ENCODE assay signal across 24 mouse cellular contexts in the genomic region with DNA sequence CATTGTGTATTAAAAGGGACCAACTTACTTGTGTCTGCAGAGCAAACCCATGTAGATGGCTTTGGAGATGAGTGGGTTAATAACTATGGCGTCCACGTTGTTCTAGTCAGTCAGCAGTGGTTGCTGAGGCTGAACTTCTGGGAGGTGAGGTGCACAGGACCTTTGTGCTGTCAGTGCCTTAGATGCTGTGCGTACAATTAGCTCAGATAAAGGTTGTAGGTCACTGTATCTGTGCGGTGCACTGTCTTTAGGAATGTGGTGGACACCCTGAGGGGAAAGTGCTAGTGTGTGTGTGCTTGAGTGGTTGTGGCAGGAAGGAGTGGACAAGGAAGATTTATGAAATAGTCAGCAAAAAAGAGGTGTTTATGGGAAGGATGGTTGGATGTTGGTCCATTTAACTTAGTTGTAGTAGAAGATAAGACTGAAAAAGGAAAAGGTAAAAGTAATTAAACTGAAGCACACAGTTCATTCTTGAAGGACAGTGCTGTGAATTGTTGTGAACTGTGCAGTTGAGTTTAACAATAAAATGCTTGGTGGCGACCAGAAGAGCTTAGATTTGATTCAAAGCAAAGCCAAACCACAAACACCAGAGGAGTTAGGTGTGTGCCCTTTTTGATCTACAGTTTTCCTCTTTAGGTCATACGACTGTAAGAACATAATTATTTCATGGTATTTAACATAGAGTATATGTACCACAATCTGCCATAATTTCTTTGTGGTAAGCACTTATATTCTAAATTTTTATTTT. TPM values are rescaled to one million over a fixed set of nuclear protein-coding genes. Genes with fewer than 3 reads are reported as not detected.
DNase-seq lines count a peak whose midpoint lies in the region; ATAC-seq and TF ChIP-seq lines count a peak whose summit lies in the region.
"Had no signal": no experiment of that assay in that cellular context is flagged by ENCODE, and none has a peak within 500 bp of the region (broad histone marks: within the 10 kb centered on the region; RNA-seq: fewer than 3 reads in every experiment).

No protein-coding gene starts in this region.

- peaks cover 82% of the 10 kb centered on the region for H3K4me1 ChIP-seq in heart, embryonic 15.5 days (replicated peaks)
- H3K4me1 ChIP-seq in liver, embryonic 16.5 days (ENCODE audit: control insufficient read depth, low read depth, low read length), result peaks cover 49% of the 10 kb centered on the region
- peaks cover 50% of the 10 kb centered on the region for H3K4me1 ChIP-seq in liver, postnatal 0 days (ENCODE audit: insufficient read depth)

- WGBS in heart, embryonic 15.5 days, result 24% methylated on average over 6 of the region's 6 CpGs
- WGBS in liver, embryonic 16.5 days (ENCODE audit: insufficient replicate concordance), result 23% methylated on average over 6 of the region's 6 CpGs
- WGBS in liver, postnatal 0 days (ENCODE audit: insufficient replicate concordance), result 37% methylated on average over 6 of the region's 6 CpGs

- no peak overlapping the region for H3K4me3 ChIP-seq in heart, embryonic 15.5 days
- no peak overlapping the region for H3K4me3 ChIP-seq in liver, embryonic 16.5 days (ENCODE audit: low read depth, low read length)
- no peak overlapping the region for H3K4me3 ChIP-seq in liver, postnatal 0 days (ENCODE audit: low read depth, low read length)
- H3K4me3 ChIP-seq: erythroblast, embryonic 14.5 days; limb, embryonic 12.5 days; liver, embryonic 13.5 days; stomach, embryonic 15.5 days had no signal

- no peaks in the 10 kb centered on the region for H3K9me3 ChIP-seq in heart, embryonic 15.5 days (replicated peaks)
- no peaks in the 10 kb centered on the region for H3K9me3 ChIP-seq in liver, embryonic 16.5 days (replicated peaks; ENCODE audit: control insufficient read depth, low read length)
- H3K9me3 ChIP-seq in liver, postnatal 0 days (ENCODE audit: low read length), result no peaks in the 10 kb centered on the region
- H3K9me3 ChIP-seq: limb, embryonic 12.5 days; liver, embryonic 13.5 days; stomach, embryonic 15.5 days had no signal

- H3K36me3 ChIP-seq in heart, embryonic 15.5 days, result no peaks in the 10 kb centered on the region
- no peaks in the 10 kb centered on the region for H3K36me3 ChIP-seq in liver, embryonic 16.5 days (ENCODE audit: control insufficient read depth, insufficient read depth)
- no peaks in the 10 kb centered on the region for H3K36me3 ChIP-seq in liver, postnatal 0 days (replicated peaks; ENCODE audit: insufficient read depth, low read length)
- H3K36me3 ChIP-seq: limb, embryonic 12.5 days; stomach, embryonic 15.5 days had no signal

- no peak for ATAC-seq in heart, embryonic 15.5 days (replicated peaks; ENCODE audit: insufficient number of reproducible peaks, insufficient read depth, low FRiP score, low read depth)
- ATAC-seq in liver, embryonic 16.5 days (ENCODE audit: low read depth), result 0 out of 2 replicates have a peak, but pooled peaks have one; percentile 10
- no peak for ATAC-seq in liver, postnatal 0 days
- 0 out of 2 replicates have a peak, but pooled peaks have one; percentile 4 for ATAC-seq in megakaryocyte progenitor cell, adult 5-6 weeks (replicated peaks; ENCODE audit: poor library complexity)
- ATAC-seq: forebrain, postnatal 0 days; inflammation-experienced regulatory T-cells, adult 6 months had no signal

- peak overlapping the region; percentile 66 for H3K27ac ChIP-seq in heart, embryonic 15.5 days
- no peak overlapping the region for H3K27ac ChIP-seq in liver, embryonic 16.5 days (ENCODE audit: low read length)
- no peak overlapping the region; the same call in 1 of the 2 replicates for H3K27ac ChIP-seq in liver, postnatal 0 days (ENCODE audit: low read depth)
- H3K27ac ChIP-seq: limb, embryonic 12.5 days; liver, embryonic 13.5 days had no signal

- no peak for TF ChIP-seq EP300 in liver, postnatal 0 days (IDR thresholded peaks at IDR 0.05; ENCODE audit: low read depth)

- no peak for TF ChIP-seq CTCF in liver, postnatal 0 days (IDR thresholded peaks at IDR 0.05; ENCODE audit: low read depth)

- H3K9ac ChIP-seq in heart, embryonic 15.5 days, result no peak overlapping the region
- H3K9ac ChIP-seq in liver, embryonic 16.5 days (ENCODE audit: low read depth, low read length), result no peak overlapping the region
- no peak overlapping the region for H3K9ac ChIP-seq in liver, postnatal 0 days (replicated peaks)
- H3K9ac ChIP-seq: forebrain, postnatal 0 days; limb, embryonic 12.5 days; liver, embryonic 13.5 days; stomach, embryonic 15.5 days had no signal

- peak; percentile 31 for DNase-seq in embryo, embryonic 10 days (ENCODE audit: low spot score)
- no peak for DNase-seq in embryo, embryonic 10.5 days (ENCODE audit: low spot score)
- DNase-seq in heart, postnatal 4 days, result no peak
- no peak for DNase-seq in liver, postnatal 0 days
- no peak for DNase-seq in lung, postnatal 4 days
- DNase-seq: adrenal gland, adult 2 months; cerebellum, adult 11-12 months; cerebellum, postnatal 25 days; forebrain, postnatal 0 days; gastrocnemius, postnatal 10 days; kidney, postnatal 14 days; liver, embryonic 13.5 days; lung, postnatal 10 days; midbrain, embryonic 14.5 days; right cerebral cortex, postnatal 14 days; thymus, adult 2 months had no signal

- H3K27me3 ChIP-seq in heart, embryonic 15.5 days, result no peaks in the 10 kb centered on the region
- H3K27me3 ChIP-seq in liver, embryonic 16.5 days (ENCODE audit: control insufficient read depth, insufficient read depth, low read depth, low read length), result no peaks in the 10 kb centered on the region
- no peaks in the 10 kb centered on the region for H3K27me3 ChIP-seq in liver, postnatal 0 days (ENCODE audit: insufficient read depth, low read length)
- H3K27me3 ChIP-seq: CH12.LX; limb, embryonic 12.5 days; liver, embryonic 13.5 days; stomach, embryonic 15.5 days had no signal

- no peak overlapping the region for H3K4me2 ChIP-seq in heart, embryonic 15.5 days
- no peak overlapping the region for H3K4me2 ChIP-seq in liver, embryonic 16.5 days (ENCODE audit: low read depth, low read length)
- H3K4me2 ChIP-seq in liver, postnatal 0 days (ENCODE audit: low read depth, low read length), result no peak overlapping the region
- H3K4me2 ChIP-seq: limb, embryonic 12.5 days; liver, embryonic 13.5 days; stomach, embryonic 15.5 days had no signal

RNA-seq across cellular contexts. Expression of gene Dyrk1a, which starts 30.3 kb away (rescaled TPM):
- 7.1 and 7.3 TPM in 2 replicates for polyA plus RNA-seq in heart, embryonic 15.5 days (2015; fragmentation: Nextera tagmentation; extraction: Ambion mirVana)
- 100 to 1,000 TPM; 118 to 135 TPM for total RNA-seq in heart, postnatal 4 days (2021)
- 4.0 TPM in 2 replicates for polyA plus RNA-seq in liver, embryonic 16.5 days (2015; fragmentation: Nextera tagmentation; extraction: Ambion mirVana)
- 3.7 and 3.9 TPM in 2 replicates for polyA plus RNA-seq in liver, postnatal 0 days (2015; fragmentation: Nextera tagmentation; extraction: Ambion mirVana)
- total RNA-seq in megakaryocyte progenitor cell, adult 5-6 weeks (2015), result 60.8 and 65.6 TPM in 2 replicates
- 49.4 and 58.3 TPM in 2 replicates for total RNA-seq in megakaryocyte progenitor cell, adult 5-6 weeks (2017)

Comparison
In these comparisons a context has a peak if more than half of its experiments do, and no peak if none do; other contexts are left out.
1. ATAC-seq: peak in liver, embryonic 16.5 days (single experiment) and megakaryocyte progenitor cell, adult 5-6 weeks (single experiment); none in heart, embryonic 15.5 days (single experiment) and liver, postnatal 0 days (single experiment).